Mouse (Mus musculus) kidney, adult 8-10 months (tissue): ENCODE measurements at regions not wholly inside any gene's neighbourhood (a gene's known extent, or its start where the extent isn't known, plus 50 kb on each side); places are given as distances from the start of the nearest gene placed in this dataset.

Experiments used
- DNase-seq, 2 experiments: peaks; one replicate each; pipeline ENCODE4 v3.0.0; 2022

GRCm38 (mm10) chr2:71694758-71695310 is 50.6 kb upstream of the Itga6 start:
- no peak for DNase-seq
